Mouse (Mus musculus): ENCODE results near the gene Olfr986. TPM values are rescaled to one million over a fixed set of nuclear protein-coding genes. Genes with fewer than 3 reads are reported as not detected.
"Not testable (repeated sequence)": the region's sequence is repeated elsewhere in the genome, so short reads cannot be mapped to it uniquely, and the experiment has no call there.

Gene Olfr986
- not detected in 2 replicates for total RNA-seq (2017)

- no peak for ATAC-seq (ENCODE audit: extremely low read depth, insufficient number of reproducible peaks, low FRiP score, poor library complexity, severe bottlenecking)
Measured at GRCm38 (mm10) chr9:40180620-40181019, at the start of gene Olfr986. TSS of gene Olfr986 (plus strand) at chr9:40180920.

GRCm38 (mm10) chr9:40136987-40137688 lies 43.6 kb upstream of the Olfr986 start:
- ATAC-seq (ENCODE audit: extremely low read depth, insufficient number of reproducible peaks, low FRiP score, poor library complexity, severe bottlenecking) = no peak

DNA sequence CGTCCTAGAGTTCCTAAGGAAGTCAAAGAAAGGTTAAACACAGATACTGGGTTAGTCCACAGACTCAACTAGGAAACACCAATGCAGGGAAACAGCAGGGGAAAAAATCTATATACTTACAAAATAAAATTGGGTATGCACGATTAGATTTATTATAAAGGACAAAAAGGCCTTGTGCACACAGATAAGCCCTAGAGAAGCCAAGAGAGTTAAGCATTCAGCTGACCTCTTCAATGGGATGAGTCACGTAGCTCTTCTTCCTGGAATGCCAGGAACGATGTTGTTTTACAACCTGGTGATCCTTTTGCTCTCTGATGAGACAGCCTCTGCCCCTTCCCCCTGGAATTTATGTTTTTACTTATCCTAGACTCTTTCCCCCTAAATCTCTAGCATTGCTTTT lies 41.2 kb upstream of the Olfr986 start:
- ATAC-seq (ENCODE audit: extremely low read depth, insufficient number of reproducible peaks, low FRiP score, poor library complexity, severe bottlenecking) = no peak

- no peak for ATAC-seq (ENCODE audit: extremely low read depth, insufficient number of reproducible peaks, low FRiP score, poor library complexity, severe bottlenecking)
Measured at GRCm38 (mm10) chr9:40141544-40141943, 39.2 kb upstream of the Olfr986 start.

GRCm38 (mm10) chr9:40155118-40155644 lies 25.5 kb upstream of the Olfr986 start:
- no peak for ATAC-seq (ENCODE audit: extremely low read depth, insufficient number of reproducible peaks, low FRiP score, poor library complexity, severe bottlenecking)

GRCm38 (mm10) chr9:40166446-40166845 lies 14.3 kb upstream of the Olfr986 start:
- ATAC-seq (ENCODE audit: extremely low read depth, insufficient number of reproducible peaks, low FRiP score, poor library complexity, severe bottlenecking) = no peak

- no peak for ATAC-seq (ENCODE audit: extremely low read depth, insufficient number of reproducible peaks, low FRiP score, poor library complexity, severe bottlenecking)
Measured at GRCm38 (mm10) chr9:40177017-40177416, 3.7 kb upstream of the Olfr986 start.

GRCm38 (mm10) chr9:40185166-40185565 lies 4.4 kb downstream of the Olfr986 start:
- ATAC-seq (ENCODE audit: extremely low read depth, insufficient number of reproducible peaks, low FRiP score, poor library complexity, severe bottlenecking) = not testable (repeated sequence)

- no peak for ATAC-seq (ENCODE audit: extremely low read depth, insufficient number of reproducible peaks, low FRiP score, poor library complexity, severe bottlenecking)
Measured at GRCm38 (mm10) chr9:40191086-40191876, 10.6 kb downstream of the Olfr986 start.

- peak; percentile 60 for ATAC-seq (ENCODE audit: extremely low read depth, insufficient number of reproducible peaks, low FRiP score, poor library complexity, severe bottlenecking)
Measured at GRCm38 (mm10) chr9:40192098-40193038, 11.6 kb downstream of the Olfr986 start, which contains the start of gene Zfp202. TSS of gene Zfp202 (plus strand) at chr9:40192316.

DNA sequence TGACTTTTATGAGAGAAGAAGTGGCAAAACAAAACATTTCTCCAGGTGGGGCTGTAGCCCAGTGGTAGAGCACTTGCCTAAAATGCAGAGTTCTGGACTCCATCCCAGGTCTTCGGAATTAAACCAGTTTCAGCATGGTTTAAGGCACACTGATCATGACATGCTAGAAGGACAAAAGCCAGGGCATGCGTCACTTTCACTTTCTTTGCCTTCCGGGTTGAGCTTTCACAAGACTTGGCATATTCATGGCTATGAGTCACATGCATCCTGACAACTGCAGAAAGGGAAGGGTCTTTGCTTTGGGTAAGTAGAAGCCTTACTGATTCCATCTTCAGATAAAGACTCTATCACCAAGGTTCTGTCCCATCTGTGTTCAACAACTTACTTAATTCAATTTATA lies 15.3 kb downstream of the Olfr986 start:
- ATAC-seq (ENCODE audit: extremely low read depth, insufficient number of reproducible peaks, low FRiP score, poor library complexity, severe bottlenecking) = no peak

DNA sequence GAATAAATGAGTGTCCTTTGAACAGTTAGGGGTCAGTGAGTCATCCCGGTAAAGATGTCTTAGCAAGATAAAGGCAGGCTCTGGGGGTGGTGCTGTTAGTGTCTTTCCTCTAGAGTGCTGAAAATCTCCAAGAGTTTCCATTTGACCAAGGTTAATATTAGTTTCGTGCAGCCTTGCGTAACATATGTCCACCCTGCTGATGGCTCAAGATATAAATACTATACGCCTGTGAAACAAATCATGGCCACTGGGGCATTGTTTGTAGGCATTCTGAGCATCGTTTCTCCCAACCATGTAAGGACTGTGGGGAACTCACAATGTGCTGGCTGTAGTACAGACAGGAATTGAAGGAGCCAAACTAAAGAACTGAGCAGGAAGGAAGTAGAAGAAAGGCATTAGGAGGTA lies 25.8 kb downstream of the Olfr986 start:
- ATAC-seq (ENCODE audit: extremely low read depth, insufficient number of reproducible peaks, low FRiP score, poor library complexity, severe bottlenecking) = no peak

DNA sequence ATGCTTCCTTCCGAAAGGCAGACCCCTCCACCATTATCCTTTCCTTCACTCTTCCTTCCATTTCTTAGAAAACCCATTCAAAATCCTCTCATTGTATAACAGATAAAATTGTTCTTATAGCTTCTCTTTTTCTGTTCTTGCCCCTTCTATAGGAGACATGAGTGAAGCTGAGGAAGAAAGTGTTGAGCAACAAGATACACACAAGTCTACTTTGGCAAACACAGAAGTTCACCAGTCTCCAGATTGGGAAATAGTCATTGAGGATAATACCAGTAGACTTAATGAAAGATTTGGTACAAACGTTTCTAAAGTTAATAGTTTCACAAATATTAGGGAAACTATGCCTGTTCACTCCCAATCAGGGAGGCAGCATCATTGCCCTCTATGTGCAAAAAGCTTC lies 30.0 kb downstream of the Olfr986 start:
- no peak for ATAC-seq (ENCODE audit: extremely low read depth, insufficient number of reproducible peaks, low FRiP score, poor library complexity, severe bottlenecking)

- no peak for ATAC-seq (ENCODE audit: extremely low read depth, insufficient number of reproducible peaks, low FRiP score, poor library complexity, severe bottlenecking)
Measured at GRCm38 (mm10) chr9:40214058-40214457, 33.3 kb downstream of the Olfr986 start.

DNA sequence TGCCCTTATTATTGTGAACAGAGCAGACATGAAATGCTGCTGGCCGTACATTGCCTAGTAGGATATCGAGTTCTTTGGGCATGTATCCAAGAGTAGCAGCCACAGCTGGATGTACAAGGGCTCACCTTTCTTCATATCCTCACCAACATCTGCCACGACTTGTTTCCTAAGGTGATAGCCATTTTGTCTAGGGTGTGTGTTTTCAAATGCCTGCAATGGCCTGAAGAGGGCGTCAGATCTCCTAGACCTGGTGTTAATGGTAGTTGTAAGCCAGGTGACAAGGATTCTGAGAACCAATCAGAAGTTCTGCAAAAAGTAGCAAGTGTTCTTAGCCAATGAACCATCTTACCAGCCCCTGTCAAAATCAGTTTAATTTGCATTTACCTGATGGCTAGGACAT lies 35.9 kb downstream of the Olfr986 start:
- ATAC-seq (ENCODE audit: extremely low read depth, insufficient number of reproducible peaks, low FRiP score, poor library complexity, severe bottlenecking) = no peak

DNA sequence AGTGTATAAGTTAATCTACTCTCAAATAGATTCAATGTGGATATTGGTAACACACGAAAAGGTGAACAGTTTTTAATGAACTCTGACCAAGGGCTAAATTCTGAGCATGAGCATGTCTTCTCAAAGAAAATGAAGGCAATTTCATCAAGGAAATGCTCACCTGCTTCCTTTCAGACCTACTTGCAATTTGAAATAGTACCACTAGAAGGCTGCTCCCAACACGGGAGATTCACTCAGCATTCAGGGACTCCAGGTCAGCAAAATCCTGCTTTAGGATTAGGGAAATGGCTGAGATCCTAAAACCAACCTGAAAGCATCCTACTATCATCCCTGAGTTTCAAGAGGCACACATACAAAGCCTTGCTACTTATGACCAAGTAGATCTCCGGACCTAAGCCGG lies 43.6 kb downstream of the Olfr986 start:
- no peak for ATAC-seq (ENCODE audit: extremely low read depth, insufficient number of reproducible peaks, low FRiP score, poor library complexity, severe bottlenecking)

DNA sequence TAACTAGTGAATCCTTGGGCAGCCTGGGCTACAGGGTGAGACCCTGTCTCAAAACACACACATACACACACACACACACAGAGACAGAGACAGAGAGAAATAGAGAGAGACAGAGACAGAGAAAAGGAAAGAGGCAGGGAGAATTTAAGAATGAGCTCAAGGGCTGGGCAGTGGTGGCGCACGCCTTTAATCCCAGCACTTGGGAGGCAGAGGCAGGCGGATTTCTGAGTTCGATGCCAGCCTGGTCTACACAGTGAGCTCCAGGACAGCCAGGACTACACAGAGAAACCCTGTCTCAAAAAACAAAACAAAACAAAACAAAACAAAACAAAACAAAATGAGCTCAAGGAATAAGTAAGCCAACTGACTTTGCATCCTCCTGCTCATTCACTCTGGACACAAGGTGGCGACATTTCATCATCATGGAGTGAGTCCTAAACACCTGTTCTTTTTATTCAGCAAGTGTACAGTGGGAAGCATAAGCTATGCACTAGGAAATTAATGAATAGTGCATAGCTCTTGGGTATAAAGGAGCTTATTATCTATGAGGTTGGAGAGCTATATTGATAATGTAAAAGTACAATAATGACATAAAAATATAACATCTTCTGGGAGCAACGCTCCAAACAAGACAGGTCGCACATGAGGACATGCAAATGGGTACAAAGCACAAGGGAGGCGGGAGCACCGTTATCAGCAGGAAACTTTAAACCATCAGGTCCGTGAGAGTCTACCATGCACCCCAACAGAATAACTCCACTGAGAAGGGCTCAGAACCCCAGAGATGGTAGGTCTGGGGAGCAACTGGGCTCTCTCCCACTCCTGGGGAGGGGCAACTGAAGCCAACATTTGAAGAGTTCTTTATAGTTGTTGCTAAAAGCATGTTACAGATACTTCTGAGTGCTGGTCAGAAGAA lies 47.4 kb downstream of the Olfr986 start:
- ATAC-seq (ENCODE audit: extremely low read depth, insufficient number of reproducible peaks, low FRiP score, poor library complexity, severe bottlenecking) = no peak

- ATAC-seq (ENCODE audit: extremely low read depth, insufficient number of reproducible peaks, low FRiP score, poor library complexity, severe bottlenecking) = no peak
Measured at GRCm38 (mm10) chr9:40228804-40229331, 48.1 kb downstream of the Olfr986 start.
